Mouse (Mus musculus): ENCODE results near the gene Rrp1b. TPM values are rescaled to one million over a fixed set of nuclear protein-coding genes. Genes with fewer than 3 reads are reported as not detected.
"Not testable (repeated sequence)": the region's sequence is repeated elsewhere in the genome, so short reads cannot be mapped to it uniquely, and the experiment has no call there.

Rrp1b gene
- polyA plus RNA-seq, 1 experiment from 2014 or later: 60.8 TPM

DNA sequence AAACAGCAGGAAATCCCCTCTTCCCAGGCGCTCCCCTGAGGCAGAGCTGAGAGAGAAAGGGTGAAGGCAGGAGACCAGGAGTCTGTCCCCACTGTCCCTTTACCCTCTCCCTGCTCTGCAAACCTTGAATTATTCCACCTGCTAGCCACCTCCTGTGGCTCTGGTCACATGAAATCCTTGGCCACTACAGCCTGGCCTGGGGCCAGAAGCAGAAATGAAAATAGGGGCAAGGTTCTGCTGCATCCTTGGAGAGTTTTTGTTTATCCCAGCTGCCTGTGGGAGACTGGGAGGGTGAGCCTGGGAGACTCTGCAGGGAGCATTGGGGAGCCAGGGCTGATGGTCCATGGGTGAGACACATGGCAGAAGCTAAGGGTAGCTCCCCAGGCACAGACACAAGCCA lies 61.8 kb downstream of the Rrp1b start:
- Histone ChIP-seq H3K4me1 (ENCODE audit: control insufficient read depth, insufficient read depth, low read length) (no peaks in the 10 kb centered on the region), H3K4me3 (ENCODE audit: low read depth, low read length) (no peak overlapping the region), H3K27me3 (ENCODE audit: control insufficient read depth, insufficient read depth, low read length) (0 out of 2 replicates have a peak, but pooled peaks cover 2% of the 10 kb centered on the region), H3K36me3 (ENCODE audit: control insufficient read depth, insufficient read depth, low read length) (no peaks in the 10 kb centered on the region), H3K9ac (replicated peaks; ENCODE audit: low read depth, low read length) (no peak overlapping the region), H3K9me3 (ENCODE audit: control insufficient read depth, low read depth, low read length) (no peaks in the 10 kb centered on the region), H3K4me2 (replicated peaks; ENCODE audit: low read depth, low read length) (no peak overlapping the region), H3K27ac (ENCODE audit: low read length) (no peak overlapping the region)
- ATAC-seq (ENCODE audit: insufficient number of reproducible peaks, insufficient read depth, low FRiP score, low read depth): no peak
- WGBS: 56% methylated on average over 1 of the region's 1 CpGs

- not testable (repeated sequence) for H3K9me3 ChIP-seq (ENCODE audit: control insufficient read depth, low read depth, low read length); ATAC-seq (ENCODE audit: insufficient number of reproducible peaks, insufficient read depth, low FRiP score, low read depth)
Observed at GRCm38 (mm10) chr17:32098905-32099304, 63.0 kb downstream of the Rrp1b start.

DNA sequence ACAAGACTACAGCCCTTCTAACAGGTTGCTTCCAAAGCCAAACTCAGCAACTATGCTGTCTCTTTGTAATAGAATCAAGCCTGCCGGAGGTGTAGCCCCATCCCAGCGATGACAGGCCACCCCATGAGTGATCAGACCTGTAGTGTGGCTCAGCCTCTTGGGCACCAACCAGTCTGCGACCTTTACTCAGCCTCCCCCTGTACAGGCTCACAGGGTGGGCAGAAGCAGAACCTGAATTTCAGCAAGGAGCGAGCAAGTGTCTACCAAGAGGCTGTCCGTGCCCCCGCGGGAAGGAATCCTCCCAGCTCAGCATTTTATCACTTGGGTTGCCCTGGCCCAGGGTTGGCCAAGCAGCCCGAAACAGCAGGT lies 63.7 kb downstream of the Rrp1b start:
- WGBS: 28% methylated on average over 8 of the region's 8 CpGs
- H3K9me3 ChIP-seq (ENCODE audit: control insufficient read depth, low read depth, low read length): no peaks in the 10 kb centered on the region
- no peaks in the 10 kb centered on the region for H3K4me1 ChIP-seq (ENCODE audit: control insufficient read depth, insufficient read depth, low read length)
- H3K36me3 ChIP-seq (ENCODE audit: control insufficient read depth, insufficient read depth, low read length): no peaks in the 10 kb centered on the region
- peak overlapping the region; percentile 38; the same call in 1 of the 2 replicates for H3K4me3 ChIP-seq (ENCODE audit: low read depth, low read length)
- 0 out of 2 replicates have a peak, but pooled peaks cover 2% of the 10 kb centered on the region for H3K27me3 ChIP-seq (ENCODE audit: control insufficient read depth, insufficient read depth, low read length)
- peak overlapping the region; percentile 89 for H3K4me2 ChIP-seq (replicated peaks; ENCODE audit: low read depth, low read length)
- no peak overlapping the region for H3K9ac ChIP-seq (replicated peaks; ENCODE audit: low read depth, low read length)
- ATAC-seq (ENCODE audit: insufficient number of reproducible peaks, insufficient read depth, low FRiP score, low read depth): peak; percentile 42; the same call in 1 of the 2 replicates
- no peak overlapping the region for H3K27ac ChIP-seq (ENCODE audit: low read length)

More at GRCm38 (mm10) chr17:32098905-32099304, 63.0 kb downstream of the Rrp1b start:
- H3K4me1 ChIP-seq (ENCODE audit: control insufficient read depth, insufficient read depth, low read length); H3K4me2 ChIP-seq (replicated peaks; ENCODE audit: low read depth, low read length); H3K9ac ChIP-seq (replicated peaks; ENCODE audit: low read depth, low read length); H3K27ac ChIP-seq (ENCODE audit: low read length); H3K27me3 ChIP-seq (ENCODE audit: control insufficient read depth, insufficient read depth, low read length); H3K4me3 ChIP-seq (ENCODE audit: low read depth, low read length); H3K36me3 ChIP-seq (ENCODE audit: control insufficient read depth, insufficient read depth, low read length): not testable (repeated sequence)
- 83% methylated on average over 6 of the region's 6 CpGs for WGBS

GRCm38 (mm10) chr17:32099943-32100586 lies 64.2 kb downstream of the Rrp1b start:
- peak; percentile 90 for ATAC-seq (ENCODE audit: insufficient number of reproducible peaks, insufficient read depth, low FRiP score, low read depth)
- Histone ChIP-seq H3K9me3 (ENCODE audit: control insufficient read depth, low read depth, low read length) (no peaks in the 10 kb centered on the region), H3K36me3 (ENCODE audit: control insufficient read depth, insufficient read depth, low read length) (no peaks in the 10 kb centered on the region), H3K4me1 (ENCODE audit: control insufficient read depth, insufficient read depth, low read length) (no peaks in the 10 kb centered on the region), H3K9ac (replicated peaks; ENCODE audit: low read depth, low read length) (no peak overlapping the region; the same call in 1 of the 2 replicates), H3K4me3 (ENCODE audit: low read depth, low read length) (peak overlapping the region; percentile 38), H3K27ac (ENCODE audit: low read length) (no peak overlapping the region), H3K27me3 (ENCODE audit: control insufficient read depth, insufficient read depth, low read length) (0 out of 2 replicates have a peak, but pooled peaks cover 2% of the 10 kb centered on the region), H3K4me2 (replicated peaks; ENCODE audit: low read depth, low read length) (peak overlapping the region; percentile 89)
- WGBS: 1% methylated on average over 44 of the region's 44 CpGs

DNA sequence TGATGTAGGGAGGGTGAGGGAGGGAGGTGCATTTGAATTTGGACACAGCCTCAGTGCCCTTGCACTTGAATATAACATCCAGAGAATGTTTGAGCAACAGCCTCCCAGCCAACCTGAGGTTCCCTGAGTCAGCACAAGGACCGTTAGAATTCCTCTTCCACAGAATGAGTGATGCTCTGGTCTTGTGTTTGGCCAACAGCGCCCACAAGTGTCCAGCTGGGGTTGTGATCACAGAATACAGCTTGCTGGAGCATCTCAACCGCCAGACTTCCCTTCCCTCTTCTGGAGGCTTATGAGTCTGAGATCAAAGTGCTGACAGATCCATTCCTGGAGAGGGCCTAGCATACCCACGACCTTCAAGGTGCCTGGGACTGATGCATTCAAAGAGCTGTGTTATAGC lies 67.2 kb downstream of the Rrp1b start:
- Histone ChIP-seq H3K9me3 (ENCODE audit: control insufficient read depth, low read depth, low read length) (no peaks in the 10 kb centered on the region), H3K4me3 (ENCODE audit: low read depth, low read length) (no peak overlapping the region), H3K27ac (ENCODE audit: low read length) (no peak overlapping the region), H3K9ac (replicated peaks; ENCODE audit: low read depth, low read length) (no peak overlapping the region), H3K27me3 (ENCODE audit: control insufficient read depth, insufficient read depth, low read length) (0 out of 2 replicates have a peak, but pooled peaks cover 2% of the 10 kb centered on the region), H3K4me2 (replicated peaks; ENCODE audit: low read depth, low read length) (no peak overlapping the region), H3K36me3 (ENCODE audit: control insufficient read depth, insufficient read depth, low read length) (no peaks in the 10 kb centered on the region), H3K4me1 (ENCODE audit: control insufficient read depth, insufficient read depth, low read length) (no peaks in the 10 kb centered on the region)
- WGBS: 10% methylated on average over 4 of the region's 4 CpGs
- ATAC-seq (ENCODE audit: insufficient number of reproducible peaks, insufficient read depth, low FRiP score, low read depth): no peak

DNA sequence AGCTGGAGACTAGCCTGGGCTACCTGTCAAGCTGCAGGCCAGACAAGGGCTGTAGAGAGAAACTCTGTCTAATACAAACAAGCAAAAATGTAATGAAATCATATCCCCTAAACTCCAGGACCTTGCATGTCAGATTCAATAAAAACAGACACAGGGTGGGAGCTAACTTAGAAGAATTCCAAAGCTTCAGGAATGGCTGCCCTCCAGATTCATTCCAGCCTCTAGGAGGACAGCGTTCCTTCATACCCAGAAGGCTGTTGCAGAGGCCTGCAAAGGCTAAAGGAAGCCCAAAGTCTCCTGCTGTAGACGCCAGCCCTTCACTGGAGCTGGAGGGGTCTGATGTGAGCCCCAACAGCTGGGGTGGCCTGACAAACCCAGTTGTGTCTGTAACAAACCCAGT lies 70.5 kb downstream of the Rrp1b start:
- no peak overlapping the region for H3K9ac ChIP-seq (replicated peaks; ENCODE audit: low read depth, low read length)
- ATAC-seq (ENCODE audit: insufficient number of reproducible peaks, insufficient read depth, low FRiP score, low read depth): 0 out of 2 replicates have a peak, but pooled peaks have one; percentile 33
- no peak overlapping the region for H3K4me3 ChIP-seq (ENCODE audit: low read depth, low read length)
- no peak overlapping the region for H3K4me2 ChIP-seq (replicated peaks; ENCODE audit: low read depth, low read length)
- H3K27me3 ChIP-seq (ENCODE audit: control insufficient read depth, insufficient read depth, low read length): no peaks in the 10 kb centered on the region
- no peaks in the 10 kb centered on the region for H3K36me3 ChIP-seq (ENCODE audit: control insufficient read depth, insufficient read depth, low read length)
- H3K27ac ChIP-seq (ENCODE audit: low read length): no peak overlapping the region
- no peaks in the 10 kb centered on the region for H3K4me1 ChIP-seq (ENCODE audit: control insufficient read depth, insufficient read depth, low read length)
- no peaks in the 10 kb centered on the region for H3K9me3 ChIP-seq (ENCODE audit: control insufficient read depth, low read depth, low read length)
- WGBS: 39% methylated on average over 2 of the region's 2 CpGs

GRCm38 (mm10) chr17:32107877-32108276 lies 72.0 kb downstream of the Rrp1b start:
- Histone ChIP-seq H3K36me3 (ENCODE audit: control insufficient read depth, insufficient read depth, low read length) (no peaks in the 10 kb centered on the region), H3K27ac (ENCODE audit: low read length) (no peak overlapping the region), H3K9ac (replicated peaks; ENCODE audit: low read depth, low read length) (no peak overlapping the region), H3K4me2 (replicated peaks; ENCODE audit: low read depth, low read length) (no peak overlapping the region), H3K4me3 (ENCODE audit: low read depth, low read length) (no peak overlapping the region), H3K9me3 (ENCODE audit: control insufficient read depth, low read depth, low read length) (no peaks in the 10 kb centered on the region), H3K4me1 (ENCODE audit: control insufficient read depth, insufficient read depth, low read length) (no peaks in the 10 kb centered on the region), H3K27me3 (ENCODE audit: control insufficient read depth, insufficient read depth, low read length) (no peaks in the 10 kb centered on the region)
- WGBS: 57% methylated on average over 5 of the region's 5 CpGs
- no peak for ATAC-seq (ENCODE audit: insufficient number of reproducible peaks, insufficient read depth, low FRiP score, low read depth)

DNA sequence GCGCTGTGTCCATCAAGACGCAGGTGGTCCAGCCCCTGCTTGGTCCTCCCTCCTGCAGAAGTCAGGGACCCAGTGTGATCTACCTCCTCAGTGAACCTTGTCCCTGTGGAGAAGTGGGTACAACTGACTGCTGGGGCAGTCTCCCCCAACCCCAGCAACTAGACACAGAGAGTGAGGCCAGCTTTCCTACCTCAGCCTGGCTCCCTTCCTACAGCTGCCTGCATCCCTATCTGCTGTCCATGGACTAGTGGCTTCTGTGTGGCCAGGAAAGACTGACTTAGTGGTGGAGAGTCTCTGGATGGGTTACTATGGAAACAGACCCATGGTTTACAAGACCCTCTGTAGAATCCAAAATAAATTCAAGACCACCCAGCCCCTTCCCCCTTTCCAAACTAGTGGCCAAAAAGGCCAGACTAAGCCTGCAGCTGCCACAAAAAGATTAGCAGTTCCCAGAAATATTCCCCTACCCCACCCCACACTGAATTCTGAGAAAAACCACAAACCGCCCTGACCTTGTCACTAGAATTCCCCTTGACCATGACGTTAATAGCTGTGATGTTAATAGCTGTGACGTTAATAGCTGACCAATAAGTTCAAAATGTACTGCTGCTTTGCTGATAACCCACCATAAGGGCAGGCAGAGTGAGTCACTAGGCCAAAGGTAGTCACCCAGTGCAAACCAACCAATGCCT lies 72.6 kb downstream of the Rrp1b start:
- H3K27ac ChIP-seq (ENCODE audit: low read length); H3K4me2 ChIP-seq (replicated peaks; ENCODE audit: low read depth, low read length); H3K9me3 ChIP-seq (ENCODE audit: control insufficient read depth, low read depth, low read length); H3K27me3 ChIP-seq (ENCODE audit: control insufficient read depth, insufficient read depth, low read length); H3K4me1 ChIP-seq (ENCODE audit: control insufficient read depth, insufficient read depth, low read length); H3K9ac ChIP-seq (replicated peaks; ENCODE audit: low read depth, low read length); H3K4me3 ChIP-seq (ENCODE audit: low read depth, low read length); ATAC-seq (ENCODE audit: insufficient number of reproducible peaks, insufficient read depth, low FRiP score, low read depth); H3K36me3 ChIP-seq (ENCODE audit: control insufficient read depth, insufficient read depth, low read length): not testable (repeated sequence)
- WGBS: 63% methylated on average over 5 of the region's 5 CpGs

All from stomach, embryonic 14.5 days (tissue).